Mouse (Mus musculus): ENCODE results near the gene Ccdc190.

- TF ChIP-seq CTCF (conservative IDR thresholded peaks at IDR 0.05; ENCODE audit: low read length) (no peak), NANOG (IDR thresholded peaks at IDR 0.05; ENCODE audit: borderline replicate concordance, low read length) (no peak), POU5F1 (IDR thresholded peaks at IDR 0.05; ENCODE audit: borderline replicate concordance, low read length) (no peak)
These were observed 587 bp upstream of the Ccdc190 start for GRCm38 (mm10) chr1:169927753-169928369.

All from E14TG2a.4 (cell line).